Comparison of ENCODE assay signal across 15 mouse cellular contexts in genomic region chr10:59781205-59781931, GRCm38 (mm10).
A peak's percentile ranks its signal among the peaks of the same experiment; 100 is the strongest.
DNase-seq lines count a peak whose midpoint lies in the region; ATAC-seq and TF ChIP-seq lines count a peak whose summit lies in the region.
"Had no signal": no experiment of that assay in that cellular context is flagged by ENCODE, and none has a peak within 500 bp of the region (broad histone marks: within the 10 kb centered on the region; RNA-seq: fewer than 3 reads in every experiment).

No protein-coding gene starts in this region.

- H3K4me3 ChIP-seq in layer of hippocampus, adult 2 months, result no peak overlapping the region
- H3K4me3 ChIP-seq in forebrain, embryonic 12.5 days (replicated peaks), result no peak overlapping the region
- no peak overlapping the region for H3K4me3 ChIP-seq in hindbrain, postnatal 0 days (ENCODE audit: low read length)
- H3K4me3 ChIP-seq: erythroblast, embryonic 14.5 days; heart, embryonic 10.5 days; limb, embryonic 12.5 days had no signal

- H3K4me2 ChIP-seq in forebrain, embryonic 12.5 days, result no peak overlapping the region
- no peak overlapping the region for H3K4me2 ChIP-seq in hindbrain, postnatal 0 days (ENCODE audit: low read depth, low read length)
- H3K4me2 ChIP-seq: limb, embryonic 12.5 days had no signal

- H3K4me1 ChIP-seq in forebrain, embryonic 12.5 days, result peaks cover 18% of the 10 kb centered on the region
- peaks cover 3% of the 10 kb centered on the region; the same call in 1 of the 2 replicates for H3K4me1 ChIP-seq in hindbrain, postnatal 0 days (ENCODE audit: insufficient read depth, low read length)

- no peak overlapping the region for H3K27ac ChIP-seq in layer of hippocampus, adult 2 months
- H3K27ac ChIP-seq in forebrain, embryonic 12.5 days, result 0 out of 2 replicates have a peak overlapping the region, but pooled peaks have one; percentile 27
- no peak overlapping the region; the same call in none of the 2 replicates for H3K27ac ChIP-seq in hindbrain, postnatal 0 days
- H3K27ac ChIP-seq: heart, embryonic 10.5 days had no signal

- no peaks in the 10 kb centered on the region for H3K27me3 ChIP-seq in forebrain, embryonic 12.5 days
- no peaks in the 10 kb centered on the region for H3K27me3 ChIP-seq in hindbrain, postnatal 0 days (ENCODE audit: insufficient read depth, low read length)
- H3K27me3 ChIP-seq: limb, embryonic 12.5 days had no signal

- 54% methylated on average over 7 of the region's 7 CpGs for WGBS in forebrain, embryonic 12.5 days
- 47% methylated on average over 7 of the region's 7 CpGs for WGBS in hindbrain, postnatal 0 days

- no peak for ATAC-seq in forebrain, embryonic 12.5 days (ENCODE audit: low FRiP score)
- ATAC-seq in hindbrain, postnatal 0 days, result peak; percentile 82

- H3K9ac ChIP-seq in forebrain, embryonic 12.5 days, result no peak overlapping the region
- H3K9ac ChIP-seq in hindbrain, postnatal 0 days (replicated peaks; ENCODE audit: low read length), result no peak overlapping the region
- H3K9ac ChIP-seq: limb, embryonic 12.5 days had no signal

- no peak for DNase-seq in layer of hippocampus, adult 2 months (ENCODE audit: low spot score in 2 of 2)
- no peak for DNase-seq in layer of hippocampus, adult 8-10 months (ENCODE audit: low spot score in 2 of 2)
- DNase-seq in hindbrain, postnatal 0 days (ENCODE audit: low spot score), result peak; percentile 58
- DNase-seq in retina, embryonic 14.5 days (ENCODE audit: low spot score), result peak; percentile 57
- DNase-seq in spleen, adult 18-20 months, result no peak
- no peak for DNase-seq in adrenal gland, postnatal 4 days (ENCODE audit: low spot score in 2 of 2)
- DNase-seq: adrenal gland, adult 2 months; cerebellum, postnatal 36 days; kidney, postnatal 10 days; right cerebral cortex, postnatal 25 days; thymus, postnatal 25 days had no signal

- no peaks in the 10 kb centered on the region for H3K9me3 ChIP-seq in forebrain, embryonic 12.5 days
- H3K9me3 ChIP-seq in hindbrain, postnatal 0 days (ENCODE audit: low read length), result no peaks in the 10 kb centered on the region
- H3K9me3 ChIP-seq: heart, embryonic 10.5 days; limb, embryonic 12.5 days had no signal

- no peaks in the 10 kb centered on the region for H3K36me3 ChIP-seq in forebrain, embryonic 12.5 days (replicated peaks)
- no peaks in the 10 kb centered on the region for H3K36me3 ChIP-seq in hindbrain, postnatal 0 days (ENCODE audit: insufficient read depth, low read length)
- H3K36me3 ChIP-seq: heart, embryonic 10.5 days had no signal

- peak; percentile 47 for TF ChIP-seq CTCF in layer of hippocampus, adult 2 months (conservative IDR thresholded peaks at IDR 0.05)
- peak; percentile 68 for TF ChIP-seq CTCF in hindbrain, postnatal 0 days (IDR thresholded peaks at IDR 0.05; ENCODE audit: low read depth)

Comparison
In these comparisons a context has a peak if more than half of its experiments do, and no peak if none do; other contexts are left out.
1. DNase-seq: peak in hindbrain, postnatal 0 days (single experiment) and retina, embryonic 14.5 days (single experiment); none in layer of hippocampus, adult 2 months (0 of 2), layer of hippocampus, adult 8-10 months (0 of 2), spleen, adult 18-20 months (0 of 2) and adrenal gland, postnatal 4 days (0 of 2).